Mouse (Mus musculus) liver, postnatal 0 days (tissue): ENCODE data around the gene Olfr1383.

Experiments
- CTCF ChIP-seq: sonication (generic); IDR thresholded peaks from 2 replicates; pipeline ENCODE4 v1.5.1; 2016; ENCODE audit warnings: antibody characterized with exemption, low read depth
- EP300 ChIP-seq: IDR thresholded peaks from 2 replicates; pipeline ENCODE4 v1.6.1; 2016; ENCODE audit warnings: antibody characterized with exemption, low read depth, mild to moderate bottlenecking

GRCm38 (mm10) chr11:49519348-49519747 lies at the start of gene Olfr1383:
- TF ChIP-seq EP300 = no peak
- no peak for TF ChIP-seq CTCF
